Mouse (Mus musculus): Measurements from ENCODE around the gene Znhit2. TPM values are rescaled to one million over a fixed set of nuclear protein-coding genes. Genes with fewer than 3 reads are reported as not detected.

Znhit2 gene
- total and polyA plus RNA-seq, 2 experiments from 2014 or later = 40.4 to 59.1 TPM

DNA sequence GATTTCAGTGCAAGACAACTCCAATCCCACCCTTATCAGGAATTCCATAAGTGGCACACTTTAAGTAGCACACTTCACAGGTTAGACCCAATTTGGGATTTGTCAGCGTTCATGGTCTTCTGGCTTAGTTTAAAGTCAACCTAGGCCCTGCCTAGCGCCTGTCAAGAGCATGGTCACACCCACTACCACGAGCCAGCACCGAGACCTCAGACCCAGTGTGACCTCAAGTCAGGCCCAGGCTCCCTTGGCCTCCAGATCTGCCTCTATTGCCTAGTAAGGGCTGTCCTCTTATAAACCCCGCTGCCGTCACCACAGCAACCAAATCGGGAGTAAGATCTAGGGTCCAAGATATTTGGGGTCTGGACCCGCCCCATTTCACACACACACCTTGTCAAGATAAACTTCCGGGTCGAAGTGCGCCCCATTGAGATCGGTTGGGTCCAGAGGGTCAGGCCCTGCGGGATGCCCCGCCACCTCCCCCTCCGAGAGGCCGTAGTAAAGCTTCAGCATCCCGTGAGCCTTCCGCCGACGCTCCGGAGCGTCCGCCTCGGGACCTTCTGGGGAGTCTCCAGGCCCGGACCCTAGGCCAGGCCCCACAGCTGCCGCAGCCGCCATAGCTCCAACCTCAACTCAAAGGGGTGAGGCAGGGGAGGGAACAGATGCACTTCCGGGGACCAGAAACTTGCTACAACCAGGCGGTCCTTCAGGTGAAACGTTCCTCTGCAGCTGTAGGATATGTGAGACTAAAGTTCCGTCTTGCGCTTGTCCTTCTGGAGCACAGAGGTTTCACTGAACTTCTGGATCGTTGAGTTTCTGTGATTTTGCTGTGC, 15.8 kb downstream of the Znhit2 start, which contains the start of gene Vps51:
Vps51 (minus strand) TSS at position 668 of the 830 bp plus-strand sequence.
- Histone ChIP-seq H3K36me3 (ENCODE audit: insufficient read depth, low read length) (peaks cover 25% of the 10 kb centered on the region), H3K27me3 (ENCODE audit: insufficient read depth, low read length) (no peaks in the 10 kb centered on the region), H3K9me3 (ENCODE audit: low read length) (no peaks in the 10 kb centered on the region), H3K27ac (ENCODE audit: low read depth, low read length) (peak within 1 kb of the TSS; percentile 84), H3K4me2 (ENCODE audit: low read depth, low read length, poor library complexity, severe bottlenecking) (peak within 1 kb of the TSS; percentile 89), H3K9ac (replicated peaks; ENCODE audit: low read length, poor library complexity, severe bottlenecking) (peak within 1 kb of the TSS; percentile 72), H3K4me1 (ENCODE audit: insufficient read depth, low read length) (peaks cover 7% of the 10 kb centered on the region), H3K4me3 (ENCODE audit: low read depth, low read length) (peak within 1 kb of the TSS; percentile 64)
- WGBS = 2% methylated on average over 33 of the region's 33 CpGs
- no peak for TF ChIP-seq CTCF (IDR thresholded peaks at IDR 0.05)
- ATAC-seq (ENCODE audit: low FRiP score) (peak; percentile 86), DNase-seq (ENCODE audit: low spot score) (peak; percentile 96)

DNA sequence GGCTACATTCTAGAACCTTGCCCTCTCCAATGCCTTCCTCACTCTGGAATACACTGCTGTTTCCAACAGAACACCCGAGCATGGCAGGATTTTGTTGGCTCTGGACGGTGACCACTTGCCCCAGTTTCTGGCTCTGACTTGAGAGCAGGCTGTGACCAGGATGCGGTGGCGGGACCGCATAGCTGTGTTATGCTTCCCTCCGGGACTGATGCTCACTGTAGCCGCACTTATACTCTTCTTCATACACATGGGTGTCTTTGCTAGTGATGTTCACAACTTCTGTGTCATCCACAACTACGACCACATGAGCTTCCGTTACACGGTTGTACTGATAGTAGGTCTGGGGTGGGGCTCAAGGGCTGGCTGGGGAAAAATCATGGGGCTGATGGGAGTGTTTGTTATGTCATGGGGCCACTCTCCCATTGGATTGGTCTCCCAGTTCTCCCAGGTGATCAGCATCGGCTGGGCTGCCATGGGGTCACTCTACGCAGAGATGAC, 19.0 kb downstream of the Znhit2 start, which contains the start of gene Tmem262:
Tmem262 (plus strand) TSS at position 51 of the 498 bp plus-strand sequence.
- ATAC-seq (ENCODE audit: low FRiP score) = no peak
- H3K36me3 ChIP-seq (ENCODE audit: insufficient read depth, low read length) = peaks cover 24% of the 10 kb centered on the region
- H3K9me3 ChIP-seq (ENCODE audit: low read length) = no peaks in the 10 kb centered on the region
- no peak within 1 kb of the TSS for H3K27ac ChIP-seq (ENCODE audit: low read depth, low read length)
- 92% methylated on average over 12 of the region's 12 CpGs for WGBS
- no peak for TF ChIP-seq CTCF (IDR thresholded peaks at IDR 0.05)
- H3K4me1 ChIP-seq (ENCODE audit: insufficient read depth, low read length) = peaks cover 13% of the 10 kb centered on the region
- H3K4me2 ChIP-seq (ENCODE audit: low read depth, low read length, poor library complexity, severe bottlenecking) = no peak within 1 kb of the TSS
- DNase-seq (ENCODE audit: low spot score) = no peak
- no peaks in the 10 kb centered on the region for H3K27me3 ChIP-seq (ENCODE audit: insufficient read depth, low read length)
- H3K9ac ChIP-seq (replicated peaks; ENCODE audit: low read length, poor library complexity, severe bottlenecking) = no peak within 1 kb of the TSS
- no peak within 1 kb of the TSS for H3K4me3 ChIP-seq (ENCODE audit: low read depth, low read length)

DNA sequence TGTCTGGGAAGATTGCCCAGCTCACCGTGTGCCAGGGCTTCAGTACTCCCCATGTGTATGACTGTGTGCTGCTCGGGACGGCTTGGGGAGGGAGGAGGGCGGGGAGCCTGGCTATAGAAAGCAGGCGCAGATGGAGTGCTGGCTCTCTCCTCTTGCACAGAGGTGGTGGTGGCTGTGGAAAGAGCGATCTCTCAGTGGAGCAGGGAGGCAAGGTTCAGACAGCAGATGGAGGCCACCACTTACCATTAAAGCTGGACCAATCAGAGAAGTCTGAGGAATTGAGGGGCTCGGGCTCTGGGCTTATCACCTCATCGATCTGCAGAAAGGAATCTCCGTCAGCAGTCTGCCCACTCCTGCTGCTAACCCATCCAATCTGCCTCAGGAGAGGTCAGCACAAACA, 21.2 kb downstream of the Znhit2 start, which contains the start of gene Gm28374:
Gm28374 (minus strand) TSS at position 101 of the 400 bp plus-strand sequence.
- DNase-seq (ENCODE audit: low spot score) (no peak), ATAC-seq (ENCODE audit: low FRiP score) (no peak)
- no peak within 1 kb of the TSS for H3K4me2 ChIP-seq (ENCODE audit: low read depth, low read length, poor library complexity, severe bottlenecking)
- WGBS = 92% methylated on average over 9 of the region's 9 CpGs
- TF ChIP-seq CTCF (IDR thresholded peaks at IDR 0.05) = no peak
- H3K4me3 ChIP-seq (ENCODE audit: low read depth, low read length) = no peak within 1 kb of the TSS
- no peak within 1 kb of the TSS for H3K27ac ChIP-seq (ENCODE audit: low read depth, low read length)
- H3K27me3 ChIP-seq (ENCODE audit: insufficient read depth, low read length) = no peaks in the 10 kb centered on the region
- no peaks in the 10 kb centered on the region for H3K9me3 ChIP-seq (ENCODE audit: low read length)
- peaks cover 24% of the 10 kb centered on the region for H3K36me3 ChIP-seq (ENCODE audit: insufficient read depth, low read length)
- H3K4me1 ChIP-seq (ENCODE audit: insufficient read depth, low read length) = peaks cover 7% of the 10 kb centered on the region; the same call in 1 of the 2 replicates
- no peak within 1 kb of the TSS for H3K9ac ChIP-seq (replicated peaks; ENCODE audit: low read length, poor library complexity, severe bottlenecking)

GRCm38 (mm10) chr19:6084478-6085248, 23.7 kb downstream of the Znhit2 start, which contains the start of the genes Zfpl1 and Cdca5:
Zfpl1 (minus strand) TSS chr19:6084956.
Cdca5 (plus strand) TSS chr19:6084983.
- peaks cover 22% of the 10 kb centered on the region for H3K36me3 ChIP-seq (ENCODE audit: insufficient read depth, low read length)
- H3K9me3 ChIP-seq (ENCODE audit: low read length) = no peaks in the 10 kb centered on the region
- peaks cover 7% of the 10 kb centered on the region; the same call in 1 of the 2 replicates for H3K4me1 ChIP-seq (ENCODE audit: insufficient read depth, low read length)
- peak within 1 kb of the TSS; percentile 93 for H3K4me2 ChIP-seq (ENCODE audit: low read depth, low read length, poor library complexity, severe bottlenecking)
- H3K27ac ChIP-seq (ENCODE audit: low read depth, low read length) = peak within 1 kb of the TSS; percentile 65
- ATAC-seq (ENCODE audit: low FRiP score) = peak; percentile 88
- H3K4me3 ChIP-seq (ENCODE audit: low read depth, low read length) = peak within 1 kb of the TSS; percentile 70
- peak; percentile 99 for DNase-seq (ENCODE audit: low spot score)
- peak within 1 kb of the TSS; percentile 63 for H3K9ac ChIP-seq (replicated peaks; ENCODE audit: low read length, poor library complexity, severe bottlenecking)
- no peaks in the 10 kb centered on the region for H3K27me3 ChIP-seq (ENCODE audit: insufficient read depth, low read length)
- no peak for TF ChIP-seq CTCF (IDR thresholded peaks at IDR 0.05)
- under 1% methylated on average over 58 of the region's 58 CpGs for WGBS

- ATAC-seq (ENCODE audit: low FRiP score) (no peak), DNase-seq (ENCODE audit: low spot score) (peak; percentile 61)
- Histone ChIP-seq H3K4me3 (ENCODE audit: low read depth, low read length) (peak overlapping the region; percentile 70), H3K4me1 (ENCODE audit: insufficient read depth, low read length) (peaks cover 7% of the 10 kb centered on the region; the same call in 1 of the 2 replicates), H3K9me3 (ENCODE audit: low read length) (no peaks in the 10 kb centered on the region), H3K9ac (replicated peaks; ENCODE audit: low read length, poor library complexity, severe bottlenecking) (no peak overlapping the region), H3K36me3 (ENCODE audit: insufficient read depth, low read length) (peaks cover 15% of the 10 kb centered on the region), H3K4me2 (ENCODE audit: low read depth, low read length, poor library complexity, severe bottlenecking) (peak overlapping the region; percentile 93), H3K27ac (ENCODE audit: low read depth, low read length) (no peak overlapping the region), H3K27me3 (ENCODE audit: insufficient read depth, low read length) (no peaks in the 10 kb centered on the region)
- TF ChIP-seq CTCF (IDR thresholded peaks at IDR 0.05) = no peak
- 1% methylated on average over 17 of the region's 17 CpGs for WGBS
Observed at GRCm38 (mm10) chr19:6085417-6085879, 24.5 kb downstream of the Znhit2 start.
